Mouse (Mus musculus) olfactory bulb, adult 2 months (tissue): ENCODE data around the gene Fbxl17.

Source experiments
- CTCF ChIP-seq: fragments of 200-500 bp; IDR thresholded peaks from 2 replicates; pipeline ENCODE4 v1.5.1; 2012; ENCODE audit warnings: low read depth, mild to moderate bottlenecking, low read length, moderate library complexity; ENCODE audit not compliant: insufficient read depth
- POLR2A ChIP-seq: fragments of 200-500 bp; IDR thresholded peaks from 2 replicates; pipeline ENCODE4 v1.6.1; 2012; ENCODE audit warnings: mild to moderate bottlenecking, low read depth, low read length, moderate library complexity; ENCODE audit not compliant: insufficient read depth

GRCm38 (mm10) chr17:63110211-63110755 is 389.5 kb downstream of the Fbxl17 start:
- TF ChIP-seq CTCF (no peak), POLR2A (no peak)
